Mouse (Mus musculus): ENCODE data around the gene Bach1.

- TF ChIP-seq TBP (conservative IDR thresholded peaks at IDR 0.05; ENCODE audit: low read depth, low read length) (no peak), POLR2A (IDR thresholded peaks at IDR 0.05; ENCODE audit: low read depth, low read length) (no peak), TCF12 (IDR thresholded peaks at IDR 0.05; ENCODE audit: low read depth, low read length) (no peak), CTCF (conservative IDR thresholded peaks at IDR 0.05 in 1 of 2, IDR thresholded peaks at IDR 0.05 in 1 of 2; ENCODE audit: low read depth in 2 of 2, low read length in 2 of 2) (no peak), ZC3H11A (IDR thresholded peaks at IDR 0.05; ENCODE audit: low read depth, low read length) (no peak), ZKSCAN1 (IDR thresholded peaks at IDR 0.05; ENCODE audit: borderline replicate concordance, low read depth, low read length) (no peak)
Observed at GRCm38 (mm10) chr16:87717046-87717660, 18.4 kb downstream of the Bach1 start.

Data from CH12.LX (cell line).